Mouse (Mus musculus): Measurements from ENCODE around the gene Gm20532. TPM values are rescaled to one million over a fixed set of nuclear protein-coding genes. Genes with fewer than 3 reads are reported as not detected.

Gene Gm20532
- polyA plus RNA-seq, 1 experiment from 2014 or later, result not detected

- in situ Hi-C loops (cut with MboI; ENCODE audit: low pct_unique_long_range_greater_than_20kb), result loop anchor here (5.0 kb wide), 1 partner anchor 414 kb away; no protein-coding TSS in a partner anchor
- no peaks in the 10 kb centered on the region for H3K27me3 ChIP-seq
- CTCF ChIA-PET, result no interaction called here
- no peak for TF ChIP-seq CTCF (IDR thresholded peaks at IDR 0.05)
- POLR2A ChIA-PET, result no interaction called here
- DNase-seq (ENCODE audit: low read depth, low spot score) (no peak), ATAC-seq (no peak)
Observed at GRCm38 (mm10) chr2:26571400-26571799, 15.0 kb upstream of the Gm20532 start.

- DNase-seq (ENCODE audit: low read depth, low spot score) (no peak), ATAC-seq (no peak)
- TF ChIP-seq CTCF (IDR thresholded peaks at IDR 0.05), result no peak
- POLR2A ChIA-PET, result no interaction called here
- no peaks in the 10 kb centered on the region for H3K27me3 ChIP-seq
- in situ Hi-C loops (cut with MboI; ENCODE audit: low pct_unique_long_range_greater_than_20kb), result loop anchor here (5.0 kb wide), 1 partner anchor 415 kb away; no protein-coding TSS in a partner anchor
- CTCF ChIA-PET, result no interaction called here
Observed at GRCm38 (mm10) chr2:26571826-26572225, 14.6 kb upstream of the Gm20532 start.

- in situ Hi-C loops (cut with MboI; ENCODE audit: low pct_unique_long_range_greater_than_20kb), result loop anchor here (5.0 kb wide), 1 partner anchor 416 kb away; no protein-coding TSS in a partner anchor
- CTCF ChIA-PET, result no interaction called here
- ATAC-seq, result no peak
- H3K27me3 ChIP-seq, result no peaks in the 10 kb centered on the region
- POLR2A ChIA-PET, result no interaction called here
- DNase-seq (ENCODE audit: low read depth, low spot score), result no peak
- TF ChIP-seq CTCF (IDR thresholded peaks at IDR 0.05), result no peak
Observed at GRCm38 (mm10) chr2:26573396-26573795, 13.0 kb upstream of the Gm20532 start.

- POLR2A ChIA-PET, result no interaction called here
- in situ Hi-C loops (cut with MboI; ENCODE audit: low pct_unique_long_range_greater_than_20kb), result loop anchor here (5.0 kb wide), 1 partner anchor 417 kb away; no protein-coding TSS in a partner anchor
- no peak for TF ChIP-seq CTCF (IDR thresholded peaks at IDR 0.05)
- H3K27me3 ChIP-seq, result no peaks in the 10 kb centered on the region
- DNase-seq (ENCODE audit: low read depth, low spot score), result no peak
- no peak for ATAC-seq
- CTCF ChIA-PET, result no interaction called here
Observed at GRCm38 (mm10) chr2:26573807-26574206, 12.6 kb upstream of the Gm20532 start.

GRCm38 (mm10) chr2:26574862-26575261 lies 11.6 kb upstream of the Gm20532 start:
- ATAC-seq (no peak), DNase-seq (ENCODE audit: low read depth, low spot score) (no peak)
- no peaks in the 10 kb centered on the region for H3K27me3 ChIP-seq
- in situ Hi-C loops (cut with MboI; ENCODE audit: low pct_unique_long_range_greater_than_20kb), result loop anchor here (5.0 kb wide), 1 partner anchor 418 kb away; no protein-coding TSS in a partner anchor
- TF ChIP-seq CTCF (IDR thresholded peaks at IDR 0.05), result no peak
- ChIA-PET CTCF (no interaction called here), POLR2A (interaction anchor here (0.6 kb wide), 1 partner anchor 30 kb away, joined by 3 read pairs; no protein-coding TSS in a partner anchor)

- no peak for TF ChIP-seq CTCF (IDR thresholded peaks at IDR 0.05)
- in situ Hi-C loops (cut with MboI; ENCODE audit: low pct_unique_long_range_greater_than_20kb), result no loop called here
- DNase-seq (ENCODE audit: low read depth, low spot score), result no peak
- ChIA-PET POLR2A (interaction anchor here (0.6 kb wide), 1 partner anchor 29 kb away, joined by 3 read pairs; no protein-coding TSS in a partner anchor), CTCF (no interaction called here)
- no peak for ATAC-seq
- no peaks in the 10 kb centered on the region for H3K27me3 ChIP-seq
Observed at GRCm38 (mm10) chr2:26575378-26575777, 11.1 kb upstream of the Gm20532 start.

GRCm38 (mm10) chr2:26575865-26576264 lies 10.6 kb upstream of the Gm20532 start:
- no peaks in the 10 kb centered on the region for H3K27me3 ChIP-seq
- no peak for TF ChIP-seq CTCF (IDR thresholded peaks at IDR 0.05)
- CTCF ChIA-PET, result no interaction called here
- ATAC-seq (no peak), DNase-seq (ENCODE audit: low read depth, low spot score) (no peak)
- POLR2A ChIA-PET, result no interaction called here
- in situ Hi-C loops (cut with MboI; ENCODE audit: low pct_unique_long_range_greater_than_20kb), result no loop called here

GRCm38 (mm10) chr2:26576462-26576861 lies 10.0 kb upstream of the Gm20532 start:
- DNase-seq (ENCODE audit: low read depth, low spot score), result no peak
- POLR2A ChIA-PET, result interaction anchor here (1.0 kb wide), 1 partner anchor 9 kb away, joined by 3 read pairs; no protein-coding TSS in a partner anchor
- TF ChIP-seq CTCF (IDR thresholded peaks at IDR 0.05), result no peak
- no peaks in the 10 kb centered on the region for H3K27me3 ChIP-seq
- no peak for ATAC-seq
- CTCF ChIA-PET, result interaction anchor here (1.8 kb wide), 1 partner anchor 15 kb away, joined by 6 read pairs; no protein-coding TSS in a partner anchor
- in situ Hi-C loops (cut with MboI; ENCODE audit: low pct_unique_long_range_greater_than_20kb), result no loop called here

- CTCF ChIA-PET, result interaction anchor here (1.4 kb wide), 1 partner anchor 9 kb away, joined by 3 read pairs; the partner anchor contains the start of gene Gm20532
- ATAC-seq (no peak), DNase-seq (ENCODE audit: low read depth, low spot score) (no peak)
- in situ Hi-C loops (cut with MboI; ENCODE audit: low pct_unique_long_range_greater_than_20kb), result no loop called here
- H3K27me3 ChIP-seq, result no peaks in the 10 kb centered on the region
- POLR2A ChIA-PET, result interaction anchor here (1.4 kb wide), 1 partner anchor 13 kb away, joined by 3 read pairs; no protein-coding TSS in a partner anchor
- no peak for TF ChIP-seq CTCF (IDR thresholded peaks at IDR 0.05)
Observed at GRCm38 (mm10) chr2:26578369-26578768, 8.1 kb upstream of the Gm20532 start.

- CTCF ChIA-PET, result no interaction called here
- no peak for ATAC-seq
- no peaks in the 10 kb centered on the region for H3K27me3 ChIP-seq
- POLR2A ChIA-PET, result no interaction called here
- TF ChIP-seq CTCF (IDR thresholded peaks at IDR 0.05), result no peak
- in situ Hi-C loops (cut with MboI; ENCODE audit: low pct_unique_long_range_greater_than_20kb), result no loop called here
- no peak for DNase-seq (ENCODE audit: low read depth, low spot score)
Observed at GRCm38 (mm10) chr2:26579714-26580113, 6.7 kb upstream of the Gm20532 start, which contains the start of gene Egfl7. TSS of gene Egfl7 (plus strand) at chr2:26580014.

GRCm38 (mm10) chr2:26580751-26581150 lies 5.7 kb upstream of the Gm20532 start:
- DNase-seq (ENCODE audit: low read depth, low spot score) (no peak), ATAC-seq (no peak)
- in situ Hi-C loops (cut with MboI; ENCODE audit: low pct_unique_long_range_greater_than_20kb), result no loop called here
- no peaks in the 10 kb centered on the region for H3K27me3 ChIP-seq
- ChIA-PET CTCF (no interaction called here), POLR2A (no interaction called here)
- TF ChIP-seq CTCF (IDR thresholded peaks at IDR 0.05), result no peak

GRCm38 (mm10) chr2:26582203-26582602 lies 4.2 kb upstream of the Gm20532 start:
- DNase-seq (ENCODE audit: low read depth, low spot score), result no peak
- no peak for TF ChIP-seq CTCF (IDR thresholded peaks at IDR 0.05)
- ATAC-seq, result no peak
- in situ Hi-C loops (cut with MboI; ENCODE audit: low pct_unique_long_range_greater_than_20kb), result no loop called here
- ChIA-PET CTCF (no interaction called here), POLR2A (no interaction called here)
- no peaks in the 10 kb centered on the region for H3K27me3 ChIP-seq
